Mouse (Mus musculus) brain, adult 2 months (tissue): ENCODE results near the gene C1qtnf5.
A peak's percentile ranks its signal among the peaks of the same experiment; 100 is the strongest.

Source experiments
- DNase-seq: peaks from one replicate; pipeline ENCODE4 v3.0.0; 2011; ENCODE audit warnings: low read depth, low spot score

C1qtnf5 gene

DNA sequence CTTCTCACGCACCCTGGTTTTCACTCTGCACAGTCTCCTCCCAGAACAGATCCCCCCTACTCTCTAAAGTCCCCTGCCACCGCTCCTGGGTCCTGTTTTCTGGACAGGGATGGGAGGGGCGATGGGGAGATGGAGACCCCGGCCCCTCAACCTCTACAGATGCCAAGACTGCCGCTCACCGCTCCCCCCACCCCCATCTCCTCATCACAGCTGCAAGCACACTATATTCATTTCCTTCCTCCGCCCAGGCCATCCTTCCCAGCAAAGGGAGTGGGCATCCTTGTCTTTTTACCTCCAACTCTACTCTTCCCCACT is 24.2 kb downstream of the C1qtnf5 start:
- no peak for DNase-seq

DNA sequence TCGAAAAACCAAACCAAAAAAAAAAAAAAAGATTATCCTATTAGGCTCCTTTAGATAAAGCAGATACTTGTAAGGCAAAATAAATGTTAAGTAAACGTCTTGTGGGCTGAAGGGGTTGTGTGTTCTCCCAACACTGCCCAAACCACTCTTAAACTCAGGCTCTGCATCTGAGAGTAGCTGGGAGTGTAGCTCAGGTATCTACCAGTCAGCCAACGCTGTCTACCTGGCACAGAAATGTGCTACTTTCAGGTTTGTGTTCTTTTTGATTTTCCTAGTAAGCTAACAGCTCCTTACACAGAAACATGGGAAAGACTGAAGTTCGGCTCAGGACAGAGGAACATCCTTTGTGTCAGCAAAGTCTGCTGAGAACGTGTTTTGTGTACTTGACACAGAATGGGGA is 25.2 kb downstream of the C1qtnf5 start:
- no peak for DNase-seq

- DNase-seq, result peak; percentile 56
Measured at GRCm38 (mm10) chr9:44133287-44133686, 26.2 kb downstream of the C1qtnf5 start.

DNA sequence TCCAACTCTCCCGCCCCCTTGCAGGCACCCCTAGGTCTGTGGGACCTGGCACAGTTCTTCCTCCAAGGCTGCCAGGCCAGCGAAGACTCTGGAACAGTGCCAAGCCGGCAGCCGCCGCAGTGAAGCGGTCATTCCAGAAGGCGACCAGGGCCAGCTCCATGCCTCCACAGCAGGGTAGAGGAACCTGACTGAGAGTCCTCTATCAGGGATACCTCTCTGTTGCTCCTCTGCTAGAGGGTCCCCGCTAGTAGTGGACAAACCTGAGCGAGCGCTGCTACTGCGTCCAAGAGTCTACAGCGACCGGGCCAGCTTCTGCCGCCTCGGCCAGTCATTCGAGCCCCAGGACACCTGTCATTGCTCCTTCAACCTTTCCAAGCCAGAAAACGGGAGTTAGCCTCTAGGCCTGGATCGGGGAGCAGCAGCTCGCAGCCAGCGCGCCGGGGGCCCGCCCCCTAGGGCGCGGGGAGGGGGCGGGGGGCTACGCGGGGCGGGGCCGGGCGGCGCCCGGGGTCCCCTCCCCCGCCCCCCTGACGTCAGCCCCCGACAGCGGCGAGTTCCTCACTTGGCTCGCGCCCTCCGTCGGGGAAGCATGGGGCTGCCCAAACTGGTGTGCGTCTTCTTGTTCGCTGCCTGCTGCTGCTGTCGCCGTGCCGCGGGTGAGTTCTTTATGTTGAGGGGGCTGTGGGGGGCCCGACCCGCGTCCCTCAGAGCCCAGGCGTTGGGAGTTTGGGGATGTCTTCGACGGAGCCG is 27.2 kb downstream of the C1qtnf5 start, which contains the start of gene Mcam:
Gene Mcam, plus strand, starts transcription at position 369 of the 750 bp plus-strand sequence.
- peak; percentile 73 for DNase-seq

GRCm38 (mm10) chr9:44134851-44135730 is 28.0 kb downstream of the C1qtnf5 start:
- DNase-seq, result peak; percentile 34

GRCm38 (mm10) chr9:44135731-44136411 is 28.8 kb downstream of the C1qtnf5 start:
- DNase-seq, result peak; percentile 52

GRCm38 (mm10) chr9:44137846-44138245 is 30.8 kb downstream of the C1qtnf5 start:
- no peak for DNase-seq

DNA sequence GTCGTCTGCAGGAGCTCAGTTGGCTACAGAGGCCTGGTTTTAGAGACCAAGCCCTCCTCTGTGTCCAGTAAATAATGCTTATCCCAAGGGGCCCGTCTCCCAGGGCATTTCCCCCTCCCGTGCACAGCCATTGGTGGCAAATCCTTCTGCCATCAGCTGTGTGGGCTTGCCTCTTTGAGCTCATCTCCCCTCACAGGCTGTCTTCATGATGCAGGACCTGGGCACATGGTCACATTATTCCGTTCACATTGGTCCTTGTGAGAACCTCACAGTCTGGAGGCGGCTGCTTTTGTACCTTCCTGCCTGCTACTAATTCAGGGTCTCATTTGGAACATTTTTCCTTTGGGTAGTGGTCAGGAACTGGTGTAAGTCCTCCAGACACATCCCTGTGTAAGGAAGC is 34.9 kb downstream of the C1qtnf5 start:
- DNase-seq, result no peak

- DNase-seq, result no peak
Measured at GRCm38 (mm10) chr9:44143421-44143820, 36.4 kb downstream of the C1qtnf5 start.

DNA sequence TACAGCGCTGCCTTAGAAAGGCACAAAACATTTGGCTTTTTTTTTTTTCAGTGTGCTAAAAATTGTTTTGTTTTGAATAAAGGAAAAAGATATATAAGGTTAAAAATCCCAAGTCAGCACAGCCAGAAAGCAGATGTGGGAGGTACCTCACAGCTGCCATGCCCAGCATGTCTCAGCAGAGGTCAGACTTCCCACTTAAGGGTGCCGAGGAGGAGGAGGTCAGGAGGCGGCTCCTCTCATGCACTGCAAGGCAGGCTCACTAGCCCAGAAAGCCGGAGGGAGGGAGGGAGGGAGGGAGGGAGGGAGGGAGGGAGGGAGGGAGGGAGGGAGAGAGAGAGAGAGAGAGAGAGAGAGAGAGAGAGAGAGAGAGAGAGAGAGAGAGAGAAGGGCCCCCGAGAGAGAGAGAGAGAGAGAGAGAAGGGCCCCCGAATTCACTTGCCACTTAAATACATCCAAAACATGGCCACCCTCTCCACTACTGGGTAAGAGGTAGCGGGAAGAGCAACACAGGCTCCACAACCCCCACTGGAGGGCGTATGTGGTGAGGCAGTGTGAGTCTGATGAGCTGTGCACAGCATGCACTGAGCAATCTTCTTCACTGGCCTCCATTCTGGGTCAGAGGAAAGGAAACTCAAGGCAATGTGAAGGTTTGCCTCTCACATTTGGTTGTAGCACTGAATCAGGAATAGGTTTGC is 37.1 kb downstream of the C1qtnf5 start:
- DNase-seq, result peak; percentile 81

DNA sequence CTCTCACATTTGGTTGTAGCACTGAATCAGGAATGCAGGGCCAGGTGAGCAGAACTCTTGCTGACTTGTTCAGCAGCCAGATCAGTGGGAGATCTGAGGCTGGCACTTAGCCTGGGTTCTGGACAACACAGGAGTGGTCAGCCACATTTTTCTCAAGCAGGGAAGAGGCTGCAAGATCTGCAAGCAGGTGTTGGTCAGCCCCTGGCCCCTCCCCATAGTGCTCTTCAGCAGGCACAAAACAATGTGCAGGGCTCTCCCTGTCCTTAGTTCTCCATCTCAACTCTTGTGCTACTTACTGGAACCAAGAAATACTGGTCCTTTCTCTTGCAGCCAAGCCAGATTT is 37.6 kb downstream of the C1qtnf5 start:
- DNase-seq, result peak; percentile 81

DNA sequence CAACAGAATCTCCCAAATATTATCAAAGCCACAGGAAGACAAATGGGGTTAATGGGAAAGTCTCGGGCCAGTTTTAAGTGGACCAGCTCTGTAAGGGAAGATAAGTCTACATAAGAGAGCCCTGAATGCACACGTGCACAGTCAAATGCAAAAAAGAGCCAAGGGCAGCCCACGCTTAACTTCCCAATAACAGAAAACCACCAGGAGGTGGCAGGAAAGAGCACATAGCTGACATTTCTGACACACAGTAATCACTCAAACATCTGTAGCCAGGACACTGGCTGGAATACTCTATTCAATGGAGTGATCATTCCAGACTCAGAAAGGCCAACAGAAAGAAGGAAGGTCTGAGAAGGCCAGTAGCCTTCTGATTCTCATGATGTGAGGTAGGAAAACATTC is 40.2 kb downstream of the C1qtnf5 start:
- DNase-seq, result no peak
